Mouse (Mus musculus): ENCODE measurements at regions not wholly inside any gene's neighbourhood (a gene's known extent, or its start where the extent isn't known, plus 50 kb on each side); places are given as distances from the start of the nearest gene placed in this dataset.

- TF ChIP-seq POLR2A (IDR thresholded peaks at IDR 0.05; ENCODE audit: insufficient read depth, low read depth, low read length) (no peak), CTCF (IDR thresholded peaks at IDR 0.05) (no peak), EP300 (IDR thresholded peaks at IDR 0.05; ENCODE audit: insufficient read depth, low read depth, low read length) (no peak)
These were observed 387.1 kb upstream of the Slc35b3 start for GRCm38 (mm10) chr13:39347761-39348160.
